Mouse (Mus musculus): ENCODE data around the gene Zfp933. TPM values are rescaled to one million over a fixed set of nuclear protein-coding genes. Genes with fewer than 3 reads are reported as not detected.

Gene Zfp933
- total RNA-seq (2021): 1 to 10 TPM; 8.9 to 9.2 TPM
- long read RNA-seq, experiment 1, full-length matches to known transcripts: 3 of 4 reads
- long read RNA-seq, experiment 1, partial matches to known transcripts: 0 of 4 reads
- long read RNA-seq, experiment 1, other reads (novel, unspliced or antisense): 1 of 4 reads
- long read RNA-seq, experiment 2, full-length matches to known transcripts: 3 of 5 reads
- long read RNA-seq, experiment 2, partial matches to known transcripts: 0 of 5 reads
- long read RNA-seq, experiment 2, other reads (novel, unspliced or antisense): 2 of 5 reads

GRCm38 (mm10) chr4:147847614-147848583 is at the start of gene Zfp933:
TSS of gene Zfp933 (minus strand) at chr4:147848366.
- peak; percentile 34 for DNase-seq
- intact Hi-C loops (cut with DNase I; ENCODE audit: low total_unique reads): no loop called here

DNA sequence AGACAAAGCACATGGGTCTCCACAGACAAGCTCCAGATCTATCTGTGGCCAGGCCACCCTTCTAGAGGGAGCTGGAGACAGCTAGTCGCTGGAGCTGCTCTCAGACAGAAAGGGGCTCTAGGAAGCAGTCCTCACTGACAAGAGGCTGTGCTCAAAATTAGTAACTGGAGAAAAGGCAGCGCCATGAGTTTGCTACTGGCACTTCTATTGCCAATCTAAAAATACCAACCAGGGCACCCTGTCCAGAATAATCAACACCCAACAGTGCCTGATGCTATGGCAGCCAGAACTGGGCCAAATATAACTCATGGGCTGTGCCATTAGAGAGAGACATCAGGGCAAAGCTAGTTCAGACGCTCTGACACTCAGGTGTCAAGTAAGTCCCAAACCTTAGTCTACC is 49.2 kb upstream of the Zfp933 start:
- intact Hi-C loops (cut with DNase I; ENCODE audit: low total_unique reads): no loop called here
- peak; percentile 23 for DNase-seq

- DNase-seq: no peak
- intact Hi-C loops (cut with DNase I; ENCODE audit: low total_unique reads): no loop called here
Measured at GRCm38 (mm10) chr4:147896411-147896810, 48.2 kb upstream of the Zfp933 start.

GRCm38 (mm10) chr4:147895815-147896330 is 47.7 kb upstream of the Zfp933 start:
- intact Hi-C loops (cut with DNase I; ENCODE audit: low total_unique reads): no loop called here
- DNase-seq: no peak

DNA sequence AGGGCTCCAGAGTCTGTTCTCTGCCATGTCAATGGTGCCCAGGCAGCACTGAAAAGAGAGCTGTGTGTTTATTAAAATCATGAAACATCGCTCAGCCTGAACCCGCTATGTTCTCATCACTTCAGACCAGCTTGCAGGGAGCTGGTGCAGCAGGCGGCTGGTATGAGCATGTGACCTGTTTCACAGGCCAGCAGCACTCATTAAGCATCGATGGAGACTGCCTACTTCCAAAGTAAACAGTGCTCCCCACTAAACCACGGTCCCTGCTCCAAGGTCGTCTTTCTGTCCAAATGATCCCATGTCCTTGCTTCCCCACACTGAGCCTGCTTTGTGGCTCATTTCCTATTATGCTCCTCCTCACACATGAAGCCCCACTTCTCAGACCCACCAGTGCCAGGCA is 42.2 kb upstream of the Zfp933 start:
- DNase-seq: no peak
- intact Hi-C loops (cut with DNase I; ENCODE audit: low total_unique reads): no loop called here

GRCm38 (mm10) chr4:147888237-147888636 is 40.1 kb upstream of the Zfp933 start:
- intact Hi-C loops (cut with DNase I; ENCODE audit: low total_unique reads): no loop called here

GRCm38 (mm10) chr4:147887277-147887676 is 39.1 kb upstream of the Zfp933 start:
- intact Hi-C loops (cut with DNase I; ENCODE audit: low total_unique reads): no loop called here
- no peak for DNase-seq

More at GRCm38 (mm10) chr4:147888237-147888636, 40.1 kb upstream of the Zfp933 start:
- DNase-seq: no peak

DNA sequence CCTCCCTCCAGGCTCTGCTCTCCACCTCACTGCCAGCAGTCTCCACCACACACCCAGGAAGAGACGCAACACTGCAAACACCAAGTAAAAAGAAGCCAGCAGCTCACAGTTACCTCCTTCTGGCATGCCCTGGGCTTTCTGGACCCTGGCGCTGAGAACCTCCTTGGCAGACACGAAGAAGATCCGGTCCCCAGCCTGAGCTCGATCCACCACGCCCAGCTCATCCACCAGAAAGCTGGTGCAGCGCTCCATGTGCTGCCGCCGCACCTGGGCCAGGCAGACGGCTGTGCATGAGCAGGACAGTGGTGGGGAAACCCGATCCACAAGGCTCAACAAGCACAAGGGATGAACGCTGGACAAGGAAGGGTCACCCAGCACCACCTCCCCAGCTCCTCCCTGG is 38.0 kb upstream of the Zfp933 start:
- DNase-seq: no peak
- intact Hi-C loops (cut with DNase I; ENCODE audit: low total_unique reads): no loop called here

GRCm38 (mm10) chr4:147884138-147884537 is 36.0 kb upstream of the Zfp933 start:
- no peak for DNase-seq
- intact Hi-C loops (cut with DNase I; ENCODE audit: low total_unique reads): no loop called here

DNA sequence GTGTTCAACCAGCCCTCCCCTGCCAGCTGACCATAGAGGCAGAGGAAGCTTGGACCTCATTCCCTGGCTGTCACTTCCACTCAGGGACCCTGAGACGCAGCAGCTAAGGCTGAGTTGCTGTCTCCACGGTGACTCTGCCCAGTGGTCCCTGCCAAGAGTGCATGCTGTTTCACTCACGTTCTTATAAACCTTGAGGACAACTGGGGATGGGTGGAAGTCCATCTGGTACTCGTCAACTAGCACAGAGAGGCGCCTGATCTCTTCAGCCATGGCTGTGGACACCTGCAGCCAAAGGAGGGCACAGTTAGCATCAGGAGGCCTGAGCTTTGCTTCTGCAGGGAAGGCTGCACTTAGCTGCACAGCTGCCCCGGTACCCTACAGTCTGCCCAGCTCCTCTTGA is 34.9 kb upstream of the Zfp933 start:
- intact Hi-C loops (cut with DNase I; ENCODE audit: low total_unique reads): no loop called here
- no peak for DNase-seq

- intact Hi-C loops (cut with DNase I; ENCODE audit: low total_unique reads): no loop called here
- no peak for DNase-seq
Measured at GRCm38 (mm10) chr4:147881792-147882191, 33.6 kb upstream of the Zfp933 start.

DNA sequence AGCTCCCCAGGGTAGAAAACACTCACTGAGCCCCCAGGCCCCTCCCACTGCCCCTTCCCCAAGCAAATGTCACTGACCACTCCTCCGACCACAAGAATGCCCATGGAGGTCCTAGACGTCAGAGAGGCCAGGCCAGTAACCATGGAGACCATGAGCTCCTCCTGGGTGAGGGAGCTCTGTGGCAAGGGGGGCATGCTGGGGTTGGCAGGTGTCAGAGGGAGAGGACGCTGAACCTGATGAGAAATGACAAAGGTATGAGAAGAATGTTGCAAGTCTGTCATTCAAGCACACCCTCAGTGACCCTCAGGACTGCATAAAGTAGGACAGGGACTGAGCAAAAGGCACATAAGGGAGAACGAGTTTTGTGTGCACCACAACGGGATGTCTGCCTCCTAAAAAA is 31.7 kb upstream of the Zfp933 start:
- DNase-seq: no peak
- intact Hi-C loops (cut with DNase I; ENCODE audit: low total_unique reads): no loop called here

GRCm38 (mm10) chr4:147879456-147879855 is 31.3 kb upstream of the Zfp933 start:
- intact Hi-C loops (cut with DNase I; ENCODE audit: low total_unique reads): no loop called here
- DNase-seq: no peak

DNA sequence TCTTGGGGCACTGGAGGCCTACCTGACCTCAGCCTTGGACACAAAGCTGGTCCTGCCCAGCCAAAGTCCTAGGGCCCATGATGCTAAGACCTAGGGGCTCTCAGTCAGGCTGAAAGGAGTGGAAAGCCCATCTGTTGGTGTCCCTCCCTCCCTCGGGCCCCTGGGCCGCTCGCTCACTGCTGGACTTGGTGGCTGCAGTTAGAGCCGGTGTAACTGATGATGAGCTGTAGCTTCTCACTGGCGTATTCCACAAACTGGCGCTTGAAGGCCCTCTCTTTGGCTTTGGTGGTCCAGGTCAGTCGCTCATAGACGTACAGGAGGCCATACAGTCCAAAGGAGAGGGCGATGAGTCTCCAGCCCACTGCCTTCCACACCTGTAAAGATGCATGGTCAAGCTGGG is 30.4 kb upstream of the Zfp933 start:
- no peak for DNase-seq

GRCm38 (mm10) chr4:147875852-147876575 is 27.8 kb upstream of the Zfp933 start:
- no peak for DNase-seq
- intact Hi-C loops (cut with DNase I; ENCODE audit: low total_unique reads): no loop called here

More for the DNA sequence above, 30.4 kb upstream of the Zfp933 start:
- intact Hi-C loops (cut with DNase I; ENCODE audit: low total_unique reads): no loop called here

GRCm38 (mm10) chr4:147869238-147869637 is 21.1 kb upstream of the Zfp933 start:
- intact Hi-C loops (cut with DNase I; ENCODE audit: low total_unique reads): no loop called here
- DNase-seq: no peak

DNA sequence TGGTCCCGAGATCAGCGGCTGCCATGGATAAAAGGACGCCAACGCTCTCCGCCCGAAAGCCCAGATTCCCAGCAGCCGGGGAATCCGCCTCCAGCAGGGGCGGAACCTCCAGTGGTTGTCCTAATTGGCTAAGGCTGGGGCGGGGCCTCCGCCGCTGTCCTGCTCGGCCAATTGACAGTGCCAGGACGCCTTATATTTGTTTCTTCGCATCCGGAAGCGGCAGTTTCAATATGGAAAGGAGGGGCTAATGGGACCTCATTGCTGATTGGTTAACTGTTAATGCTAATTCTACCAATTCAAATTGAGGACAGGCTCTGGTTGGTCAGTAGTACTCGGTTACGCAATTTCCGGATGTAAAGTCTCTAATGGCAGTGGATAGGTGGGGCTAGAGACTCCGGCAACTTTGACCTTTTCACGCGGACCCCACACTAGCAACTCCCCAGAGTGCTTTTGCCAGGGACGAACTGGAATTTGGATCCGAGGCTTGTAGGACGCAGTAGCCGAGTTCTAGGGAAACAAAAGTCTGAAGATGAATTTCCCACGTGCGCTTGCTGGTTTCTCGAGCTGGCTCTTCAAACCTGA is 20.4 kb upstream of the Zfp933 start, which contains the start of the genes Miip and Fv1:
Gene Miip (minus strand): TSS at position 367 of the 582 bp plus-strand sequence.
Gene Fv1 (plus strand): TSS at position 530 of the 582 bp plus-strand sequence.
- intact Hi-C loops (cut with DNase I; ENCODE audit: low total_unique reads): no loop called here
- peak; percentile 94 for DNase-seq

- intact Hi-C loops (cut with DNase I; ENCODE audit: low total_unique reads): loop anchor here (2.0 kb wide), 1 partner anchor 73 kb away; the partner anchor contains the start of gene 2510039O18Rik
Measured at GRCm38 (mm10) chr4:147867563-147868449, 19.6 kb upstream of the Zfp933 start.

More at GRCm38 (mm10) chr4:147867563-147868449, 19.6 kb upstream of the Zfp933 start:
- no peak for DNase-seq
